Mouse (Mus musculus) heart, embryonic 14.5 days (tissue): ENCODE data around the gene N6amt1. TPM values are rescaled to one million over a fixed set of nuclear protein-coding genes. Genes with fewer than 3 reads are reported as not detected.

Experiments used
- ATAC-seq: fragments of 200-750 bp; cut with Nextera tagmentation; 2 replicates; pipeline ENCODE4 v1.8.0; 2017; ENCODE audit warnings: low read depth, moderate TSS enrichment; ENCODE audit not compliant: insufficient number of reproducible peaks, insufficient read depth, low FRiP score
- H3K27ac ChIP-seq, 2 experiments: fragments of 200-500 bp in 1 of 2; fragments of 300-500 bp in 1 of 2; sonication (generic) in 1 of 2; replicated peaks in 1 of 2; 2 replicates each; pipeline ENCODE4 v1.5.1; 2012 to 2014; ENCODE audit warnings: low read depth in 2 of 2, low read length in 2 of 2, control low read depth in 1 of 2, mild to moderate bottlenecking in 1 of 2, mixed read lengths in 1 of 2; ENCODE audit not compliant: control insufficient read depth in 1 of 2, insufficient read depth in 1 of 2
- H3K27me3 ChIP-seq: fragments of 300-500 bp; sonication (generic); 2 replicates; pipeline ENCODE4 v1.6.1; 2014; ENCODE audit warnings: mild to moderate bottlenecking, low read length, control low read depth; ENCODE audit not compliant: control insufficient read depth, insufficient read depth
- H3K36me3 ChIP-seq: fragments of 300-500 bp; sonication (generic); 2 replicates; pipeline ENCODE4 v1.6.1; 2014; ENCODE audit warnings: mild to moderate bottlenecking, control low read depth, low read length, mixed read lengths; ENCODE audit not compliant: control insufficient read depth, insufficient read depth
- H3K4me1 ChIP-seq, 2 experiments: fragments of 200-500 bp in 1 of 2; fragments of 300-500 bp in 1 of 2; sonication (generic) in 1 of 2; 2 replicates each; pipeline ENCODE4 v1.6.1; 2012 to 2014; ENCODE audit warnings: low read length in 2 of 2, control low read depth in 1 of 2, mixed read lengths in 1 of 2; ENCODE audit not compliant: control insufficient read depth in 2 of 2, insufficient read depth in 2 of 2
- H3K4me2 ChIP-seq: fragments of 300-500 bp; sonication (generic); 2 replicates; pipeline ENCODE4 v1.6.1; 2014; ENCODE audit warnings: mild to moderate bottlenecking, low read length
- H3K4me3 ChIP-seq, 2 experiments: fragments of 200-500 bp in 1 of 2; fragments of 300-500 bp in 1 of 2; sonication (generic) in 1 of 2; 2 replicates each; pipeline ENCODE4 v1.5.1; 2012 to 2014; ENCODE audit warnings: low read length in 2 of 2, mild to moderate bottlenecking in 2 of 2, control low read depth in 1 of 2, low read depth in 1 of 2, moderate library complexity in 1 of 2; ENCODE audit not compliant: control insufficient read depth in 1 of 2, insufficient read depth in 1 of 2
- H3K9ac ChIP-seq: fragments of 300-500 bp; sonication (generic); 2 replicates; pipeline ENCODE4 v1.6.1; 2014; ENCODE audit warnings: mild to moderate bottlenecking, low read length
- H3K9me3 ChIP-seq: fragments of 300-500 bp; sonication (generic); 2 replicates; pipeline ENCODE4 v1.6.1; 2016; ENCODE audit warnings: low read length, control low read depth; ENCODE audit not compliant: control insufficient read depth
- WGBS: fragments of 180-500 bp; shearing (Covaris S2); extraction: QIAGEN DNeasy Blood & Tissue Kit; methylation state at CpG from one replicate; pipeline ENCODE4 v1.1.7; 2014; 5-methylcytosine and 5-hydroxymethylcytosine counted together
- polyA plus RNA-seq: library from polyadenylated mRNA; unstranded; fragments of >200 nt; fragmentation: Nextera tagmentation; extraction: Ambion mirVana; gene quantifications from 2 replicates; pipeline ENCODE4 v1.2.1, GENCODE M21; 2014

The N6amt1 gene
- polyA plus RNA-seq: 31.2 and 31.5 TPM in 2 replicates

DNA sequence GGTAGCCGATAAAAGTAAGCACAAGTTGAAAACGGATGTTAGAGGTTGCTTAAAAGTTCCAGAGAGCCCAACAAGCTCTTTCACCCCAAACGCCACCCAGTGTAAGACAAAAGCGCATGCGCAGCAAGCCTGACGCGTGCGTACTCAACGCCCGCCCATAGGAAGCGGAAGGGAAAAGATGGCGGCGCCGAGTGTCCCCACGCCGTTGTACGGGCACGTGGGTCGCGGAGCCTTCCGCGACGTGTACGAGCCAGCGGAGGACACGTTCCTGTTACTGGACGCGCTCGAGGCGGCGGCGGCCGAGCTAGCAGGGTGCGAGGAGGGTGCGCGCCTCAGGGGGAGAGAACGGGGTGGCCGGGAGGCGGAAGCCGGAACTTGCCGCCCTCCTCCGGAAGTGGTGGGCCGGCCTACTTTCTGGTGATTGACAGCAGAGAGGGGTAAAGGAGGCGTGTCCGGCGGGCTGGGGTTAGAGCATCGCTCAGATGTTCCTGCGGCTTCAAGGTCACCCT, at the start of gene N6amt1:
Gene N6amt1 (plus strand): TSS at position 111 of the 509 bp plus-strand sequence.
- ATAC-seq: peak; percentile 94
- H3K27me3 ChIP-seq: no peaks in the 10 kb centered on the region
- peaks cover 0 to 6% of the 10 kb centered on the region in 2 experiments; a peak in 2 of 4 replicates for H3K4me1 ChIP-seq
- H3K9ac ChIP-seq: peak within 1 kb of the TSS; percentile 81
- peaks cover 34% of the 10 kb centered on the region for H3K36me3 ChIP-seq
- H3K27ac ChIP-seq: peak within 1 kb of the TSS; percentile 95 to 96
- WGBS: under 1% methylated on average over 47 of the region's 48 CpGs
- H3K4me3 ChIP-seq: peak within 1 kb of the TSS; percentile 71 to 76
- H3K4me2 ChIP-seq: peak within 1 kb of the TSS; percentile 59
- no peaks in the 10 kb centered on the region for H3K9me3 ChIP-seq

DNA sequence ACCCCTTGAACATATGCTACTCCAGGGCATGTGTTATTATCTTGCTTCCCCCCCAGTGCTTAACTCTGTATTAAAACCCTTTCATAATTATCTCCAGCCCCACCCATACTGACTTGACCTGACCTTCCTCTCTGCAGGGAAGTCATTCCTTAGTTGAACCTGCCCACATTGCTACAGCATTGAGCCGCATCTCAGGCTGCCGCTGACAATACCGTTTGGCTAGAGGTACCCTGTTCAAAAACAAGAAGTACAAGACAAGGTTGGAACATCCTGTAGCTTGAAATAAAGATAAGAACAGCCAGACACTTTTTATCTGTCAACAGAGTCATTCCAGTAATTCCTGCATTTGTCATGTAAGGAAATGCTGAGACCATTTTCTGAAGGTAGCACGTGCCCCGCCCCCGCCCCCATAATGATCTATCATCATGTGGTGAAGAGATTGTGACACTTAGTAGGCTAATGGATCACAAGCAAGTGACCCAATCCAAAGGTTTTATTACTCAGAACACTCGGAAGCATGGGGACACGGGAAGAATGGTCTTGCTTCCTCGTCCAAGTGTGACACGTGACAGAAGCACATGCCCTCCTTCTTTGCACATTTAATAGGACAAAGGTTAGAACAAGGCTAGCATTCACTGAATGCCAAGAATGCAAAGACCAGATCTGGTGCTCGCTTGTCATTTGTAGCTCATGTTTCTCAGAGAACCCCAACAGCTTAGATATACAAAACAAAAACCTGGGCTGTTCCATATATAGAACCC, 48.6 kb upstream of the N6amt1 start:
- Histone ChIP-seq H3K9ac (no peak overlapping the region), H3K4me3 (no peak overlapping the region), H3K4me2 (no peak overlapping the region), H3K9me3 (no peaks in the 10 kb centered on the region), H3K36me3 (no peaks in the 10 kb centered on the region), H3K27ac (peak overlapping the region; percentile 92 to 96), H3K27me3 (no peaks in the 10 kb centered on the region), H3K4me1 (peaks cover 9 to 25% of the 10 kb centered on the region in 2 experiments)
- ATAC-seq: peak; percentile 32; the same call in 1 of the 2 replicates
- WGBS: 40% methylated on average over 11 of the region's 11 CpGs

DNA sequence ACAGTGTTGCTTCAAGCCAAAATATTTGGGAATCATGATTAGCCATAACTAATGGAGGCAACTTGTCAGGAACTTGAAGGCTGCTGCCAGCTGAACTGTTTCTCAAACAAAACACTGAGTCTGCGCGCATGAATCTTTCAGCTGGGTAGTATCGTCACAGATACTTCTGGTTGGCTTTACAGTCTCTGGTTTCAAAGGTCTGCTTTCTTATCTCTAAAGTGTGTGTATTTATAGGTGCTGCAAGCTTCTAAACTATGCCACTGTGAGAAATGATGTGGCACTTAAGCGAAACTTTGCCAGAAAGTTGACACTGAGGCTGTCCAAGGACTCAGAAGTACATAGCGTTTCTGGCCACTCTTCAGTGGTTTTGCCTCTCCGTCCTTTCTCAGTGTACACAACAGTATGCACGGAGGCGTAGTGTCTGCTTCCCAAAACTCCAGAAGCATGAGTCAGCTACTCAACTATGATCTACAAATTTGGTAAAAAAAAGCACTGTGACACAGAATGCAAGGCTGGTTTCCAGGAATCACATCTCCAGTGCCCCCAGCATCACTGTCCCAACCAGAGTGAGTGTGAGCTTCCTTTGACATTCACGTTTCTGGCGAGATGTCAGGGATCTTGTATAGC, 46.8 kb upstream of the N6amt1 start:
- Histone ChIP-seq H3K27ac (peak overlapping the region; percentile 92 to 96), H3K36me3 (no peaks in the 10 kb centered on the region), H3K9ac (peak overlapping the region; percentile 42; the same call in 1 of the 2 replicates), H3K4me3 (no peak overlapping the region), H3K4me1 (peaks cover 9 to 25% of the 10 kb centered on the region in 2 experiments), H3K9me3 (no peaks in the 10 kb centered on the region), H3K27me3 (no peaks in the 10 kb centered on the region), H3K4me2 (peak overlapping the region; percentile 46)
- WGBS: 12% methylated on average over 10 of the region's 10 CpGs
- peak; percentile 88 for ATAC-seq

DNA sequence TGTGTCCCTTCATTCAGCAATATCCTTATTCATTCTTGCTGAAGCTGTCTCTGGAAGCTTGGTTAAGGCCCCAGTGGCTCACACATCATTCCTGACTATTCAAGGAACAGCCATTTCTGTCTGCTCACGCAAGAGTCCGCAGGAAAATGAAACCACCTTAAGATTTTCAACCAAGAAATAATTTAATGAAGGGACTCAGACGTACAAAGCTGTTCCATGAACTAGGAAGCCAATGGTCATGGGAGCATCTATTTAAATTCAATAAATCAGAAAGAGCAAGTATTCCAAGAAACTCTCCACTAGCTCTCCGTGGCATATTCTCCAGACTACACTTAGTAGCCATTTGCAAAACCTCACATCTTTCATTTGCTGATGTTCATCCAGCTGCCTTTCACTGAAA, 43.3 kb upstream of the N6amt1 start:
- WGBS: 90% methylated on average over 4 of the region's 4 CpGs
- Histone ChIP-seq H3K27me3 (no peaks in the 10 kb centered on the region), H3K27ac (no peak overlapping the region), H3K4me2 (no peak overlapping the region), H3K4me1 (peaks cover 4 to 15% of the 10 kb centered on the region in 2 experiments), H3K4me3 (no peak overlapping the region), H3K36me3 (no peaks in the 10 kb centered on the region), H3K9me3 (no peaks in the 10 kb centered on the region), H3K9ac (no peak overlapping the region)
- ATAC-seq: no peak

DNA sequence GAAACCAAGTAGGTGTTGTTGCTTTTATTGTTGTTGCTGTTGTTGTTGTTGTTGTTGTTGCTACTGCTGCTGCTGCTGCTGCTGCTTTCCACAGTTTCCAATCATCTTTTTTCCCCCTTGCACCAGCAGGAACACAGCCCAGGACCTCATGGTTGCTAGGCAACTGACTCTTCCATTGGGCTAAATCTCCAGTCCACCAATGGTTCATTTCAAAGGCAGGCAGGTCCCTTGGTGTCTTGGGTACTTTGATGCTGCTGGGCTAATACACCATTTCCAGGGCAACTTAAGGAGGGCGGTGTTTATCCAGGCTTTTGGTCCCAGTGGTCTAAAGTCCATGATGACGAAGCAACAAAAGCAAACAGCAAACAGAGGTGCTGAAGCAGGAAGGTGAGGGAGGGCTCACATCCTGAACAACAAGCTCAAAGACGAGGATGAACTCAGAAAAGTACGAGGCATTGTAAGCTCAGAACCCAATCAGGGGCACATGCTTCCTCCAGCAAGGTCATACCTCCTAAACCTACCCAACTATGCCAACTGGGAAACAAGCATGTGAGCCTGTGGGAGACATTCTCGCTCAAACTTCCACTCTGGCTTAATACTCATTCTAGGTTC, 35.7 kb upstream of the N6amt1 start:
- Histone ChIP-seq H3K36me3 (no peaks in the 10 kb centered on the region), H3K27me3 (no peaks in the 10 kb centered on the region), H3K9ac (no peak overlapping the region), H3K27ac (no peak overlapping the region), H3K4me2 (no peak overlapping the region), H3K4me1 (peaks cover 2% of the 10 kb centered on the region in 2 experiments; a peak in 2 of 4 replicates), H3K4me3 (no peak overlapping the region), H3K9me3 (no peaks in the 10 kb centered on the region)
- no peak for ATAC-seq
- WGBS: 86% methylated on average over 5 of the region's 5 CpGs

DNA sequence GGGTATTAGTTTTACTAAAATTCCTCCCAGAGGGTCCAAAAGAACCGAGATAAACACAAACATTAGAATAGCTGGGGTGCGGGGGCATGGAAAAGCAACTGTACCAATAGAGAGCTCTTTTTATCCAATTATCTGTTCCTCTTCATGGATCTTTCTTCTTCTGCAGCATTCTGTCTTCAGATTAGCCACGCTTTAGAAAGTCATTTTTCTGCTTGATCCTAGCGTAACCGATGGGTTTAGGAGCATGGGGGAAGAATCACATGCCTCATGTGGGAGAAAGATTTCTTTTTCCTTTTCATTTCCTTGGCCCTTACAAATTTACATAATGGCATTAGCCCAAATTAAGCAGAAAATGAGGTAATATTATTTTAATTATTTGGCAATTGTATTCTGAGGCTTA, 35.0 kb upstream of the N6amt1 start:
- WGBS: 86% methylated on average over 5 of the region's 5 CpGs
- Histone ChIP-seq H3K4me2 (no peak overlapping the region), H3K27ac (no peak overlapping the region), H3K36me3 (no peaks in the 10 kb centered on the region), H3K9ac (no peak overlapping the region), H3K27me3 (no peaks in the 10 kb centered on the region), H3K4me1 (peaks cover 2% of the 10 kb centered on the region in 2 experiments; a peak in 2 of 4 replicates), H3K4me3 (no peak overlapping the region), H3K9me3 (no peaks in the 10 kb centered on the region)
- no peak for ATAC-seq

DNA sequence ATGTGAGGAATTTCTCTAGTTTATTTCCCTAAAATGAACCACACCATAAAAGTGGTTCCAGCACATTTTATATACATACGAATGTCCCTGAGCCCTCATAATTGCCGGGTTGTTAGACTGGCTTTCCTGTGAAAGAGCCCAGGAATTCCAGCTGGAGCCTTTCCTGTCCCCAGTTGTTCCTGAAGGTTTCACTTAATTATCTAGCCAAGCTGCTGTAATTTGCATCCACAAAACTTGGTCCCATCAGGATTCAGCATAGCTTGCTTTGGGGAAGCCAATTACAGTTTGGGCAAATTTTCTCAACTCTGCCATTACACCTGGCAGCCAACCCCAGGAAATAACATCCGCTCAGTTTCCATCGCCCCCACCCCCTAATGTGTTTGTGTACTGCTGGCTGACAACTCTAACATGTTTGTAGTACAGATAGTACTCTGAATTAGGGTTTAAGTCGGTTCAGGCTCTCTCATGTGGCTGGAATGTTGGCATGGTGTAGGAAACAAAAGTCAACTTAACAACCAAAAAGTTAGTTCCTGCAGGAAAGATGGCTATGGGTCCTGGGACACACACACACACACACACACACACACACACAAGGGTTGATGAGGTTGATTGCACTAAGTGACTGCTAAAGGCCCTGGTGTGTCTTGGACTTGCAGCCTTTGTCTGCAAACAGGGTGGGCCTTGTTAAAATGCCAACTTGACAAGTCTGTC, 34.3 kb upstream of the N6amt1 start:
- no peak for ATAC-seq
- WGBS: 70% methylated on average over 5 of the region's 5 CpGs
- no peak overlapping the region for H3K4me2 ChIP-seq

More for the DNA sequence above, 34.3 kb upstream of the N6amt1 start:
- no peaks in the 10 kb centered on the region for H3K27me3 ChIP-seq
- H3K4me1 ChIP-seq: peaks cover 2 to 4% of the 10 kb centered on the region in 2 experiments; a peak in 3 of 4 replicates
- 0 out of 4 replicates have a peak overlapping the region, but pooled peaks of 1 of the 2 experiments have one; percentile 9 for H3K27ac ChIP-seq
- H3K4me3 ChIP-seq: no peak overlapping the region
- no peaks in the 10 kb centered on the region for H3K36me3 ChIP-seq
- H3K9me3 ChIP-seq: no peaks in the 10 kb centered on the region
- H3K9ac ChIP-seq: no peak overlapping the region
